Mouse (Mus musculus): ENCODE data around the gene Dgkg.

Gene Dgkg

GRCm38 (mm10) chr16:22439499-22440177 lies 217.4 kb downstream of the Dgkg start, which contains the start of gene Etv5:
TSS of gene Etv5 (minus strand) at chr16:22439719.
- DNase-seq (ENCODE audit: low spot score in 2 of 2), result peak; percentile 86 to 95

- peak; percentile 24 to 71 for DNase-seq (ENCODE audit: low spot score in 2 of 2)
Measured at GRCm38 (mm10) chr16:22438441-22439373, 218.3 kb downstream of the Dgkg start.

GRCm38 (mm10) chr16:22436106-22436505 lies 220.9 kb downstream of the Dgkg start:
- DNase-seq (ENCODE audit: low spot score in 2 of 2), result peak in 1 of 2 experiments; percentile 29

GRCm38 (mm10) chr16:22434530-22434929 lies 222.5 kb downstream of the Dgkg start:
- DNase-seq (ENCODE audit: low spot score in 2 of 2), result no peak

GRCm38 (mm10) chr16:22433944-22434343 lies 223.1 kb downstream of the Dgkg start:
- DNase-seq (ENCODE audit: low spot score in 2 of 2), result no peak

GRCm38 (mm10) chr16:22431773-22432172 lies 225.2 kb downstream of the Dgkg start:
- no peak for DNase-seq (ENCODE audit: low spot score in 2 of 2)

- DNase-seq (ENCODE audit: low spot score in 2 of 2), result no peak
Measured at GRCm38 (mm10) chr16:22431335-22431734, 225.7 kb downstream of the Dgkg start.

- no peak for DNase-seq (ENCODE audit: low spot score in 2 of 2)
Measured at GRCm38 (mm10) chr16:22430211-22430951, 226.6 kb downstream of the Dgkg start.

- no peak for DNase-seq (ENCODE audit: low spot score in 2 of 2)
Measured at GRCm38 (mm10) chr16:22429377-22429776, 227.6 kb downstream of the Dgkg start.

GRCm38 (mm10) chr16:22428853-22429341 lies 228.1 kb downstream of the Dgkg start:
- DNase-seq (ENCODE audit: low spot score in 2 of 2), result peak in 1 of 2 experiments; percentile 42

- DNase-seq (ENCODE audit: low spot score in 2 of 2), result no peak
Measured at GRCm38 (mm10) chr16:22426866-22427265, 230.2 kb downstream of the Dgkg start.

GRCm38 (mm10) chr16:22422256-22422655 lies 234.8 kb downstream of the Dgkg start:
- DNase-seq (ENCODE audit: low spot score in 2 of 2), result no peak
